Mouse (Mus musculus) liver (tissue): ENCODE results near the gene Kif21b.
A peak's percentile ranks its signal among the peaks of the same experiment; 100 is the strongest.

ENCODE experiments used
- DNase-seq: peaks from one replicate; pipeline ENCODE4 v3.0.0-alpha.2; 2020; ENCODE audit warnings: mixed read lengths

Kif21b gene

DNA sequence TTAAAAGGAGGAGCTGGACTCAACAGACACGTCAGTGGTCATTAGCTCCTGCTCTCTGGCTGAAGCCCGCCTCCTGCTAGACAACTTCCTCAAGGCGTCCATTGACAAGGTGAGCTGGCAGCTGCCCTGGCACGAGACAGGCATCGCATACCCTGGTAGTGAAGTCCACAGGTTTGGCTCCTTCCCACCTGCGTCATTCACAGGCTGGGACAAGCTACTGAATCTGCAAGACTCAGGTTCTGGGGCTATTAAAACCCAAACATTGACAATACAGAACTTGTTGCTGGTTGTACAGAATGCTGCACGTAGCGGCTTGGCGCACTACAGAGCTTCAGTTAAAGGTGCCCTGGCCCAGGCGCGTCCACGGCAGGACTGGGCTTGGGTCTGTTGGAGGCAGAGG lies 29.1 kb downstream of the Kif21b start:
- no peak for DNase-seq

DNA sequence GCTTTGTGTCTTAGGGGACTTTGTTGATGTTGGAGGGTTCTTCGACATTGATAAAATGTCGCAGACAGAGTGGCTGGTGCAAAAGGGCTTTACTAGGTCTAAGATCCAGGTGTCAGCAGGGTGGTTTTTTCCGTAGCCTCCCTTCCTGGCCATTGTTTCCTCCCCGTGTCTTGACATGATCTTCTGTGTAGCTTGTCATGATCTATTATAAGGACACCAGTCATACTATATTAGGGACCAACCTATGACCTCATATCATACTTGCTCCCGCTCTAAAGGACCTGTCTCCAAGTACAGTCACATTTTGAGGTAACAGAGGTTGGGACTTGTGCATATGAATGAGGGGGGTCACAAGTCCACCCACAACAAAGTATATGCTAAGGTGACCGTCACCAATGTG lies 29.7 kb downstream of the Kif21b start:
- DNase-seq = no peak

DNA sequence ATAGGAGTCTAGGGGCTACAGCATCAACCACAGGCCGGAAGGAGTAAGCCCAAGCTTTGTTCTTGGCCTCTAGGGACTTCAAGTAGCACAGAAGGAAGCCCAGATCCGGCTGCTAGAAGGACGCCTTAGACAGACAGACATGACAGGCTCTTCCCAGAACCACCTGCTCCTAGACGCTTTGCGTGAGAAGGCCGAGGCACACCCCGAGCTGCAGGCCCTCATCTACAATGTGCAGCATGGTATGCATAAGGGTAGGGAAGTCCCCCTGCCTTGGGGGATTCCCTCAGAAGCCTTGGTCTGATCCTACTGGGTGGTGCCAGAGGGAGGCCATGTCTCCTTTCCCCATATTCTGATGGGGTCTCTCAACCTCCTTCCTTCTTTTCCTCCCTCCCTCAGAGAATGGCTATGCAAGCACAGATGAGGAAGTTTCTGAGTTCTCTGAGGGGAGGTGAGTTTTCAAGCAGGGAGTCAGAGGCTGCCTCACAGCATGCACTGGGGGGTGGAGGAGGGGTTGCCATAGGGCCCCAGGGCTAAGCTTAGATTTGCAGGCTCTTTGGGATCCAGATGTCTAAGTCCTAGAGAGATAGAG lies 30.2 kb downstream of the Kif21b start:
- DNase-seq = no peak

GRCm38 (mm10) chr1:136165436-136165835 lies 34.2 kb downstream of the Kif21b start:
- no peak for DNase-seq

GRCm38 (mm10) chr1:136167657-136168056 lies 36.5 kb downstream of the Kif21b start:
- DNase-seq = no peak

DNA sequence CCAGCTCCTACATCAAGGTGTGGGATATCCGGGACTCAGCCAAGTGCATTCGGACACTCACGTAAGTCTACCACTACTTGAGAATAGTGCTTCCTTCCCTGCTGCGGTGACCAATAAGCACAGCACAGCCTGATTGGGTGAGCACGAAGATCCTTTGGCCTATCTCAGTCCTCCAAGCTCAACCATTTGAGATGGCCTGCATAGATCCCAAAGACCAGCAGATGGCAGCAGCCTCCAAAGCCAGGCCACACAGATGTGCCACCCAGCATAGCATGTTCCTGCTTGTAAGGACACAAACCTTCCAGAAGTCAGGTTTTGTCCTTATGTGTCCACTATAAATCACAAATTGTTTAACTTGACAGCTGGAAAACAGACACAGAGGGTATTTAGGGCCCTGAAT lies 38.9 kb downstream of the Kif21b start:
- DNase-seq = peak; percentile 77

GRCm38 (mm10) chr1:136172696-136173095 lies 41.5 kb downstream of the Kif21b start:
- DNase-seq = no peak

GRCm38 (mm10) chr1:136174101-136174606 lies 43.0 kb downstream of the Kif21b start:
- DNase-seq = peak; percentile 52

DNA sequence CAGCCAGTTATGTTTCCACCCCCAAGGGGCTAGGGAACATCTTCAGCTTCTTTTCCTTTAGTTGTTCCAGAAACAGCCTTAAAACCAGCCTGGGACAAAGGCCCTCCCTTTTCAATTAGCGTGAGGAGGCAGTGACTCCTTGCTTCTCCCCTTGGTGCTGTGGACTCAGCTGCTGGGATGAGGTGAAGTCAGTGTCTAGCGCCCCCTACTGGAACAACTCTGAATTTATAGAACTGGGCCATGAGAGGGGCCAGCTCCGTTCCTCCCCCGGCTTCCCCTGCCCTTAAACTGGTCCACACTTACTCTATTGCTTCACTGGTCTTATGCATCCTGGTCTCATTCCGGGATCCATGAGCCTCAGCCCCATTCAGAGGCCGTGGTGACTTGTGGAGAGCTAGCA lies 44.0 kb downstream of the Kif21b start:
- DNase-seq = peak; percentile 64

- DNase-seq = no peak
These were observed 45.9 kb downstream of the Kif21b start for GRCm38 (mm10) chr1:136177085-136177484.

- peak; percentile 78 for DNase-seq
These were observed 47.6 kb downstream of the Kif21b start for GRCm38 (mm10) chr1:136178741-136179140.

- peak; percentile 65 for DNase-seq
These were observed 48.4 kb downstream of the Kif21b start for GRCm38 (mm10) chr1:136179511-136180001.

DNA sequence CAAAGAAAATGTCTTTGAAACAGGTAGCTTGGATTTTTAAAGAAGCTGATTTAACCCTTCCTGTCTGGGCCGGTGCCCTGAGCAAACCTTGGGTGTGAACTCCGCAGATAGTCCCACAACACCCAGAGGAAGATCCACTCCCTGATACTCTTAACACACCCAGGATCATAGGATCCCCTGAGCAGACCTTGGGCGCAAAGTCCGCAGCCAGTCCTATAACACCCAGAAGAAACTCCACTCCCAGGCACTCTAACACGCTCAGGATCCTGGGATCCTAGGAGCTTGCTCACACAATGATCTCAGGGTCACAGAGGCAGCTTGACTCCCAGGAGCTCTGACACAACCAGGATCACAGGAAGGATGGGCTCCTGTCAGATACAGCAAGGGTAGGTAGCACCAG lies 58.8 kb downstream of the Kif21b start:
- DNase-seq = no peak

- peak; percentile 38 for DNase-seq
These were observed 81.6 kb downstream of the Kif21b start, which contains the start of gene Mroh3 for GRCm38 (mm10) chr1:136212803-136213202. Gene Mroh3 (minus strand): TSS chr1:136212828.

- no peak for DNase-seq
These were observed 83.1 kb downstream of the Kif21b start for GRCm38 (mm10) chr1:136214304-136214703.

- no peak for DNase-seq
These were observed 89.1 kb downstream of the Kif21b start for GRCm38 (mm10) chr1:136220037-136220871.

DNA sequence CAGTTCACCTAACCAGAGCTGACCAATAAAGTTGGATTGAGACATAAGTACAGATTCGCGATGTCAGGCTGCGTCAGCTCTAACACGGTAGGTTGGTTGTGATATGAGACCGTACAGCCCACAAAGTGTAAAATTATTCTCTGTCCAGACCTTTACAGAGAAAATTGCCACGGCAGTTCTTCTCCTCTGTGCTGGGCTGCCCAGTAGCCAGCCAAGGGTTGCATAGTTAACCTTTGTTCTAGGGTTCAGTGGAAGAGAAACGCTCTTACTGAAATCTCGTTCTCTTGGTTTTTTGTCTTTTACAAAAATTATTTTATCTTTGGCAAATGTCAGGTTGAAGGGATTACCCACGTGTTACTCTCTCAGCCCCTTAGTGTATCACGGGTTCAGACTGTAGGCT lies 91.2 kb downstream of the Kif21b start:
- no peak for DNase-seq

GRCm38 (mm10) chr1:136223758-136224342 lies 92.7 kb downstream of the Kif21b start:
- DNase-seq = no peak

DNA sequence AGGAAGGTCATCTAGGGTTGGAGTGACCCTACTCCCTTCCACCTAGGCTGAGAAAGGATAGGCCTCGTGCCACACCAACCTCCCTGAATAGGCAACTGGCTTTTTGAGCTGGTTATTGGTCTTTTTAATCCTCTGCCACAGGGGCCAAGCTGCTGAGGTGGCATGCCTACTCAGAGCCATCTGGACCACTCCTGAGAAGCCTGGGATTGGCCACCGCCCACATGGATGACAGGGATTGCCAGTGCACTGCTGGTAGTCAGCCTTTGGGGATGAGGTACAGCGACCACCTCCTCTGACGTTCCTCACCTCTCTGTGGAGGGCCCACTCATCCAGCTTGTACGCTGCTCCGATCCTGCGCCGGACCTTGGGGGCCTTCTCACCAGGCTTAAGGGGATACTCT lies 94.7 kb downstream of the Kif21b start:
- no peak for DNase-seq

DNA sequence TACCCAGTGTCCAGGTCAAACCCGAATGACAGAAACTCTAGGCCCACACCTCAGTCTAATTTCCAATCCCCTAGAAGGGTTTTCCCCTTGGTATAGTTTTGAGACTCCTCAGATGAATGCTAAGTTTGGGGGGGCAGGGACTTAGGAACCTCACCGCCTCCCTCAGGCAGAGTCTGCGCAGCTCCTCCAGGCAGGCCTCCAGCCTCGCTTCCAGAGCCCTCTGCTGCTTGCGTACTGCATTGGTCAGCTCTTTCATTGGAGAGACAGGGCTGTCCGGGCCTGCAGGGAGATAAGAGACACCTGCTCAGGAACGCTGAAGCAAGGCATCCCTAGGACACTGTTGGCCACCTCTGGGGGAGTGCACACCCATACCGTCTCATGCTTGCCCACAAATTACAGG lies 95.4 kb downstream of the Kif21b start:
- DNase-seq = no peak
